Mouse (Mus musculus) mature B cell (primary cell): ENCODE data around the gene Rpl35a.
"Not testable (repeated sequence)": the region's sequence is repeated elsewhere in the genome, so short reads cannot be mapped to it uniquely, and the experiment has no call there.

Experiments used
- in situ Hi-C: fragments of 300-500 bp; cut with MboI; formaldehyde crosslinking; loops from 2 replicates; pipeline ENCODE4 v1.14.3; 2019

Rpl35a gene

DNA sequence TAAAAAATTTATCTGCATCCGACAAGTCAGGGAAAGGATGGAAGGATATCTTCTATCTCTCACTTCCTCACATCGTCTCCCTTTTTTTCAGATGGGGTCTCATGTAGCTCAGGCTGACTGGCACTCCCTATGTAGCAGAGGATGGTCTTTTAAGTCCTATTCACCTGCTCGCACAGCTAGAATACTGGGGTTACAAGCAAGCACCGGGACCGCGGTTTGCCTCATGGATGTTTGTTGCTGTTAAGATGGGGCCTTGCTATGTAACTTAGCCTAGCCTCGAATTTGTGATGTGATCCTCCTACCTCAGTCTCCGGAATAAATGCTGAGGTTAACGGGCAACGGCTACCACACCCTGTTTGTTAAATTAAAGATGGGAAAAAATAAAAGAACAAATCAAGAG lies 598 bp upstream of the Rpl35a start:
- in situ Hi-C loops: no loop called here

DNA sequence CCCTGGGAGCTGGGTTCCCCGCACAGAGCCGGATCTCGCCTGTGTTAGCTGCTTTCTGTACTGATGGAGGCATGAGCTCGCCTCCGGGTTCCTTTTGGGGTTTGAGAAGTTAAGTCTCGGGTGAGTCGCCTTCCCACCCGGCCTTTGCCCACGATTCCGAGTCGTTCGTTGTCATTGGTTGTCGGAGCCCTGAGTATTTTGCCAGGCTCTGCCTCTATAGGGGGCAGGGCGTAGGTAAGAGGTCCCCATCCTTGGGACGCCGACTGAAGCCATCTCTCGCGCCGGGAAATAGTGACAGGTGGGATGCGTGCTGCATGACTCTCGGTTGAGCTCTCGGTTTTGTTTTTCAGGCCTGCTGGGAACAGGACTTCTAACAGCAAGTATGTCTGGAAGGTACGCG lies 533 bp downstream of the Rpl35a start:
- in situ Hi-C loops: no loop called here

DNA sequence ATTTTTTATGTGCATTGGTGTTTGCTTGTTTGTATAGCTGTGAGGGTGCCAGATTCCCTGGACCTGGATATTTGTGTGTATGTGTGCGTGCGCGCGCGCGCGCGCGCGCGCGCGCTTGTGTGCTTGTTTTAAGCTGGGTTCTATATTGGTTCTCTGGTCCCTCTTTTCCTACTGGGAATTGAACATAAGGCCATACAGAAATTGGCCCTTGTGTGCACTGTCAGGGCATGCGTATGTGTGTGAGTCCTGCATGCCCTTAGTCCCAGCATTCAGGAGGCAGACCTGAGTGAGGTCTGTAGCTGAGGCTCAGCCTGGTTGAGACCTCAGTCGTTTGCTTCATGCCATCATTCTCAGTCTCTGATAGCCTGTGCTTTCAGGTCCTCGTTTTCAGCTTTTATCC lies 1.8 kb downstream of the Rpl35a start:
- in situ Hi-C loops: no loop called here

DNA sequence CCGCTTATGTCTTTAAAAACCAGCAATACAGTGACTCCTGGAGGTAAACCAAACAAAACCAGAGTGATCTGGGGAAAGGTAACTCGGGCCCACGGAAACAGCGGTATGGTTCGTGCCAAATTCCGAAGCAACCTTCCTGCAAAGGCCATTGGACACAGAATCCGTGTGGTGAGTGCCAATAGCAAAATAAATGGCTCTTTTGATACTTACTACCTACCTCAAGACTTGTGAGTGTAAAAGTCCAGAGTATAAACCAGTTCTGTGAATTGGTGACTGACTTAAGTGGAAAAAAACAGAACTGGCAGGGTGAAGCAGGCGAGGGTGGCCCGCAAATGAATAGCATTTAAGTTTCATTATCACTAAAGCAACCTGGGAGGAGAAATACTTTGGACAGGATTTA lies 2.4 kb downstream of the Rpl35a start:
- in situ Hi-C loops: not testable (repeated sequence)

DNA sequence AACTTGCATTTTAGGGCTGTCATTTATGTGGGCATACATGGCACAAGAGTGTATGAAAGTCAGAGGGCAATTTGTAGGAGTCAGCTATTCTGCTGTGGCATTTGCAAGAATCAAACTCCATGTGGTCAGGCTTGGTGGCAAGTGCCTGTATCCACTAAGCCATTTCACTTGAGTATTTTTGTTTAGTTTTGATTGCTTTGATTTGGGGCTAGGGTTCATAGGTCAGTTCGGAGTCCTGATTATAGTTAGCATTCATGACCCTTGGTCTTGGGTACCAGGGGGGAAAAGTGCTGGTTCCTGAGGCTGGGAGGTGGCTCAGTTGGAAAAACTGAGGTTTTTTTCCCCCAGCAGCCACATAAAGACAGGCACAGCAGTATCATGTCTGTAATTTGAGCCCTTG lies 3.2 kb downstream of the Rpl35a start:
- in situ Hi-C loops: no loop called here

DNA sequence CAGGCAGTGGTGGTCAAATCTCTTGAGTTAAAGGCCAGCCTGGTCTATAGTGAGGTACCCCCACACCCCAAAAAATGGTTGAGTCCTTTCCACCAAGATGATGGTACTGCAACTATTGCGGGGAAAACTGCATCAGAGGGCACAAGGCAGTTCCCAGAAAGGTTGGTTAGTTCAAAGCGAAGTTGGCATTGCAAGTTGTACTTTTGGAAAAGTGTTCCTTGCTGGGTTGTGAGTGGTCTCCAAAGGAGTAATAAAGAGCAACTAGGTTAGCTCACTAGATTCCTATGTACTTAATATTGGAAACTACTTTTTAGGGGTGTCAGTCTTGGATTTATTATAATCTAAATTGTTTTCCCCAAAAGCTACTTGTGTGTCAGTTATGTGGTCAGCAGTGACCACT lies 4.7 kb downstream of the Rpl35a start:
- in situ Hi-C loops: no loop called here

DNA sequence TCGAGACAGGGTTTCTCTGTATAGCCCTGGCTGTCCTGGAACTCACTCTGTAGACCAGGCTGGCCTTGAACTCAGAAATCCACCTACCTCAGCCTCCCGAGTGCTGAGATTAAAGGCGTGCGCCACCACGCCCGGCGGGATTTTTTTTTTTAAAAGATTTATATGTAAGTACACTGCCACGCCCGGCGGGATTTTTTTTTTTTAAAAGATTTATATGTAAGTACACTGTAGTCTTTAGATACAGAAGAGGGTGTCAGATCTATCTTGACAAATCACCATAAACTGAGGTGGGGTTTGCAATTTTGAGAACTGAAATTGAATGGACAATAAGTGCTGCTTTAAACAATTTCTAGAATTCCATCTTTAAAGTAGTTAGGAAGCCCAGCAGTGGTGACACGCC lies 5.1 kb downstream of the Rpl35a start:
- in situ Hi-C loops: no loop called here

DNA sequence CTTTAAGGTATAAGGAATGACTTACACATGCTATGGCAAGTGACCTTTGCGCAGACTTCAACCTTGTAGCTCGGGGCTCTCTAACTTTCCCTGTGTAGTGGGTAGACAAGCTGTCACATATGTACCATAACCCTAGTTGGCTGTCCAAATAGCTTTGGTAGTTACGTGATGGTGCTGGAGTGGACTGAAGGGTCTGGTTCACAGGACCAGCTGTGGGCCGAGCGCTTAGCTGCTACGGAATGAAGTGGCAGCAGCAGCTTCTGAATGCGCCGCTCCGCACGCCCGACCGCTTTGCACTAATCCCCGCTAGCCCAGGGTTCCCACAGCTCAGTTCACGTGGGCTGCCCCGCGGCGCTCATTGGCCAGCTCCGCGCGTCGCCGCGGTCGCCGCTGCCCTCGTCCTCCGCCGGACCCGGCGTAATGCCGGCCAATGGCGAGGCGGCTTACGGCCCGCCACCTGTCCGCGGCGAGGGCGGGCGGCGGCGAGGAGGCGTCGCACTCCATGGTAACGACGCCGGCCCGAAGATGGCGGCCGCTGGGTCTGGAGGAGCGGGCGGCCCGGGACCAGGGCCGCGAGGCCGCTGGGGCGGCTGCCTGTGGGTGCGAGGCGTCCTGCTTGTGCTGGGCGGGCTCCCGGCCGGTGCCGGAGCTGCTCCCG lies 5.9 kb downstream of the Rpl35a start, which contains the start of gene Lmln:
Lmln (plus strand) TSS at position 498 of the 658 bp plus-strand sequence.
- in situ Hi-C loops: no loop called here

DNA sequence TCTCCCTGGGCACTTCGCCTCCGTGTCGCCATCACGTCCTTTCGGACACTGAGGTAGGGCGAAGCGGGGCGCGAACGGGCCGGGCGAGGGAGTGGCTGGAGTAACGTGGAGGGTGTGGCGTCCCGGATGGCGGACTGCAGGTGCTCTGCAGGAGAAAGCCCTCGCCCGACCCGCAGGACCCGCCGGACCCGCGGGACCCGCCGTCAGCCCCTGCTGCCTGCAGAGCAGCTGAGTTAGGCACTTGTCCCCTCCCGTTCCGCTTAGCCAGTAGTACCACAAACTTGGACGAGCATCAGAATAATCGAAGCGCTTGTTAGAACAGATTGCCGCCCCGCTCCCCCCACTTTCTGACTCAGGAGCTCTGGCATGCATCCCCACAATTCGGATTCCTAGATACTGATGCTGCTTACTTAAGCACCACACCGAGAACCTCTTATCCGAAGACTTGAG lies 6.5 kb downstream of the Rpl35a start:
- in situ Hi-C loops: no loop called here

DNA sequence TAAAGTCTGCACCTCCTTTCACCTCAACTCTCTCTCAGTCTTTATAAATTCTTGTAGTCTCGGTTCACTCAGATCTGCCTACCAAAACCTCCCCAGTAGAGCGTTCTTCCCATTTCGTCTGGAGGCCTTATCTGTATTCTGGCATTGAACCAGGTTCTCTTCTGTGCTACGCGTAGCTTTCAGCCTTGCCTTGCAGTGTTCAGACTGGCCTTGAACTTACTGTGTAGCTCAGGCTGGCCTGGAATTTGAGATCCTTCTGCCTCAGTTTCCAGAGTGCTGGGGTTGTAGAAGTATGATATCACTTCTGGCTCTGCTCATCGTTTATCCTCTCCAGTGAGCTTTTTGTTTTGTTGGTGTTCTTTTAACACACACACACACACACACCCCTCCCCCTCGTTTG lies 7.0 kb downstream of the Rpl35a start:
- in situ Hi-C loops: no loop called here

DNA sequence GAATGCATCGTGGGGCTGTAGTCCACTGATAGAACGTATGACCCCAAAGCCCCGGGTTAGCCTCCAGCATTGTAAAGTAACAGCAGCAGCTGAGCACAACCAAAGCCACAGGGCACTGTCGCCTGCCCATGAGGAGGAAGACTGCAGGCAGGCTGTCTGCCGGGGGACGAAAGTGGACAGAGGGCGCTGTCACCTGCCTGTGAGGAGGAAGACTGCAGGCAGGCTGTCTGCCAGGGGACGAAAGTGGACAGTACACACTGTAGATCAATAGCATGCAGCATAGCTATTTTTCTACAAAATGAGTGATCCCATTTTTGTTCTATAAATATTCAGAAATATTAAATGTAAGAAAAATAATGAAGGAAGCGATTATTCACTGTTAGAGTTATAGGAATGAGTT lies 8.4 kb downstream of the Rpl35a start:
- in situ Hi-C loops: no loop called here

DNA sequence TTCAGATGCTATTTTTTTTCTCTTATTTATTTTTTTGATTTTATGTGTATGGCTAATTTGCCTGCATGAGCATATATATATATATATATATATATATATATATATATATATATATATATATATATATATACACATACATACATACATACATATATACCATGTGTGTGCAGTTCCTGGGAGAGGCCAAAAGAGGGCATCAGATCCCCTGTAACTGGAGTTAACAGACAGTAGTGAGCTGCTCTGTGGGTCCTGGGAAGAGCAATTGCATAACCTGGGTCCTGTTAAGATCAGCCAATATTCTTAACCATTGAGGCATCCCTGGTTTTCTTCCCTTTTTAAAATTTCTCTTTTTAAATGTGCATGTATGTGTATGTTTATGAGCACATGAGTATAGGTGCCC lies 14.7 kb downstream of the Rpl35a start:
- in situ Hi-C loops: no loop called here

DNA sequence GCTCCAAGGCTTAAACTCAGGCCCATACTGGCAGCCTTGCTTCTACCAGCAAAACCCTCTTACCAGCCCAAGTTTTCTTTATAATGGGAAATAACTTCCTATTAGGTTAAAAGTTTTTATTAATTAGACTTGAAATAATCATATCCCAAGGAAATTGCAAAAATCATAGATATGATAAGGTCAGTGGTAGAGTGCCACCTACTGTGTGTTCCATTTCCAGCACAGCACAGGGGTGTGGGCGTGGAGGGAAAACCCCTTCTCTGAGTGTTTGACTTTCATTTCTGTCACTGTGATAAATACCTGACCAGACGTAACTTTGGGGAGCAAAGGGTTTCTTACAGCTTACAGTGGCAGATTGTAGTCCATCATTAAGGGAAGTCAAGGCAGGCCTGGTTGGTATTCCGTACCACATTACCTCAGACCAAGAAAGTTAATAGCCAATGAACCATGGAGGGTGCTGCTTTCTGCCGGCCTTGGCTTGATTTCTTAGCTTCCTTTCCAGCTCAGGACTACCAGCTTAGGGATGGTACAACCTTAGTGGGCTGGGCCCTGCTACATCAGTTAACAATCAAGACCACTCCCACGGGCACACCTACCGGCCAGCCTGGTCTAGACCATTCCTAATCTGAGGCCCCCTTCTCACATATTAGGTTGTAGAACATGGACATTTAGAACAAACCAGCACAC lies 16.8 kb downstream of the Rpl35a start:
- in situ Hi-C loops: no loop called here

DNA sequence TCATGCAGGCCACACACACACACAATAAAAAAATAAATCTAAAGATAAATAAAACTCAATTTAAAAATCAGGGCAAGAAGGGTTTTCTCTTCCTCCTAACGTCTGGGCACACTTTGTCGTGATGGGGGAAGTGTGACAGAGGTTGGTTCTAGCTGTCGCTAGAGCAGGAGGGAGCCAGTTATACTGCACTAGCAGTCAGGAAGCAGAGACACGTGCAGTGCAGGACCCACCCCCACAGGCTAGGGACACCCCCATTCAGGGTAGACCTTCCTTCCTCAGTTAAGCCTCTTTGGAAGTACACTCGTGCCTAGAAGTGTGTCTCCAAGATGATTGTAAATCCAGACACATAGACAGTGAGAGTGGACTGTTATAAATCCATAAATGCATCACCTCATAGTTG lies 18.7 kb downstream of the Rpl35a start:
- in situ Hi-C loops: no loop called here

DNA sequence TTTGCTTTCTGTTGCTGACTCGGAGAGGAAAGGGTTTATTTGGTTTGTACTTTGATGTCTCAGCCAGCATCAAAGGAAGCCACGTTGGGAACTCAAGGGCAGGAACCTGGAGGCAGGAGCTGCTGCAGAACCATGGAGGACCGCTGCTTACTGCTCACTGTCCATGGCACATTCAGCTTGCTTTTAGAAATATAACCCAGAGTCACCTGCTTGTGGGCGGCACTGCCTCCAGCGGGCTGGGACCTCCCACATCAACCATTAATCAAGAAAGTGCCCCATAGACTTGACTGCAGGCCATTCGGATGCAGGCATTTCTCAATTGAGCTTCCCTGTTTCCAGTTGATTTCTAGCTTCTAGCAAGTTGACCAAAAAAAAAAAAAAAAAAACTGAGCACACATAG lies 19.8 kb downstream of the Rpl35a start:
- in situ Hi-C loops: no loop called here

DNA sequence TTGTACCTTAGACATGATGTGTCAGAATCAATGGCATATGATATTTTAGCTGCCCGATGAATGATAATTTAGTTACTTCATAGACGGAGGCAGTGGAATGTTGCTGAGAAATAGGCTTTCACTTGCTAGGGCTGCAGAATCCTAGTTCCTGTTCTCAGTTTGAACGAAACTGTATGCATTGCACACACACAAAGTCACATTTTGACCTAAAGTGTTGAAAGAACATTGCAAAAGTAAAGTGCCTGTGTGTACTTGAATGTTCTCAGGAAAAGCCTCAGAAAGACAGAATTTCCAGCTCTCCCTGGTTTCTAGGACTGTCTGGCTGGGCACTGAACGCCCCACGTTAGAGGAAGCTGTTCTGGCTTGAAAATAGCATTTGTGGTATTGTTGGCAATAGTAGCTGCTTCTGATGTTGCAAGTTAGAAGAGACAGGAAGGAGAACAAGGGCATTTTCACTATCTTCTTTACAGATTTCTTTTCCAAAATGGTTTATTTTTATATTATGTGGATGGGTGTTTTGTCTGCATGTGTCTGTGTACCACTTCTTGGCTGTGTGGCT lies 20.9 kb downstream of the Rpl35a start:
- in situ Hi-C loops: no loop called here

DNA sequence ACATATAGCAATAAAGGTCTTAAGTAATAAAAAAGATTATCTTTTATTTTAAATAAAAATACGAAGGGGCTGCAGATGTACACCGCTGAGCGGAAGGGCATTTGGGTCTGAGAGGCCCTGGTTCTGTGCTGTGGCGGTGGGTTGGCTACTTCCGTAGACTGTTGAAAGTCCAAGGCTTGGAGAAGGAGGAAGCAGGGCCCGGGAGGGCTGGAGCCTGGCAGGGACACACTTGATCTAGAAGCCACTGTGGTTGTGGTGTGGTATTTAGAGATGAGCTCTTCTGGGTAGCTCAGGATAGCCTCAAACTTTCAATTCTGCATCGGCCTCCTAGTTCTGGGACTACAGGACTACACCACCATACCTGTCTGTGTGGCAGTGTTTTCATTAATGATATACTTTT lies 23.8 kb downstream of the Rpl35a start:
- in situ Hi-C loops: no loop called here

DNA sequence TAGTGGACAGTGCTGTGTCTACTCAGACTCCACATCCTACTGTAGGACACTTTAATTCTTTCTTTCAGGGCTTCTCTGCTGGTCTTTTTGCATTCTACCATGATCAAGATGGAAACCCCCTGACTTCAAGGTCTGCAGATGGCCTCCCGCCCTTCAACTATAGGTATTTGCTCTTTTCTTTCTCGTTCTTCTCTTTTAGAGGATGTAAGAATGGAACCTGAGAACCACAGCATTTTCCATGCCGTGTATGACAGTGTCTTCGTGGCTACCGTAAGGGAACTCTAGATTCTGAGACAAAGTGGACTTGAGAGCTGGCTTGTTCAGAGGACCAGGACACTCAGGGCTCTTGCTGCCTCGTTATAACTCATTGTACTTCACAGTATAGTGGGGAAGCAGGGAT lies 26.7 kb downstream of the Rpl35a start:
- in situ Hi-C loops: no loop called here

DNA sequence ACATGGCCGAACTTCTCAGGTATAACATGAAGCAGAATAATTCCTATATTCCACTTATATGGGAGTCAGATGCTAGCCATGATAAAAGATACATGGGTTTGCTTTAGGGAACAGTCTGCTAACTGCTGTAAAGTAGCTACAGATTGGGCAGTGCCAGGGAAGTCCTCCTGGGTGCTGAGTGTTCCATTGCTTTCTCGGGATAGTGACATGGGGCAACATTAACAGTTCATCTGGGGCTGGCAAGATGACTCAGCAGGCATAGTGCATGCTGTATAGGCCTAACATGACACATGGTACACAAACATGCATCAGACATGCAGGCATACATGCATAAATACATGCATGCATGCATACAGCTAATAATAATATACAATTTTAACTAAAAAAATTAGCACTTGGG lies 27.7 kb downstream of the Rpl35a start:
- in situ Hi-C loops: no loop called here

DNA sequence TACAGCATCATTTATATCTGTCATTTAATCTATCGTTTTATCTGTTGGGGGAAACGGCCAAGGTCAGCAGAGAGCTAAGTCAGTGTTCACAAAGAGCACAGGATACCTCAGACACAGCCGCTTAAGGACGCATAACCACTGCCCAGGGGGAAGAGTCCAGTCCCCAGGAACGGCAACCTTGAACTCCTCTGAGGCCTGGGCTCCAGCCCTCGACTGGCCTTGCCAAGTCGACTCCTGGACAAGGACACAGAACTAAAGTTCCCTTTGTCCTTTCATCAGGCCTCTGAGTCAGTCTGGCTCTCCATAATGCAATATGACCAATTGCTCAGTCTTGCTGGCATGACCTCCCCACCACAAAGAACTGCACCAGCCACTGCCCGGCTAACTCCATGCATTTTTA lies 29.4 kb downstream of the Rpl35a start:
- in situ Hi-C loops: no loop called here
